Mouse (Mus musculus): ENCODE results near the gene Efemp2.
A peak's percentile ranks its signal among the peaks of the same experiment; 100 is the strongest.

Efemp2 gene

GRCm38 (mm10) chr19:5451766-5452165 is 22.0 kb upstream of the Efemp2 start:
- no peak for DNase-seq (ENCODE audit: low spot score in 2 of 2)

- DNase-seq (ENCODE audit: low spot score in 2 of 2), result no peak
Measured at GRCm38 (mm10) chr19:5455037-5455436, 18.7 kb upstream of the Efemp2 start.

DNA sequence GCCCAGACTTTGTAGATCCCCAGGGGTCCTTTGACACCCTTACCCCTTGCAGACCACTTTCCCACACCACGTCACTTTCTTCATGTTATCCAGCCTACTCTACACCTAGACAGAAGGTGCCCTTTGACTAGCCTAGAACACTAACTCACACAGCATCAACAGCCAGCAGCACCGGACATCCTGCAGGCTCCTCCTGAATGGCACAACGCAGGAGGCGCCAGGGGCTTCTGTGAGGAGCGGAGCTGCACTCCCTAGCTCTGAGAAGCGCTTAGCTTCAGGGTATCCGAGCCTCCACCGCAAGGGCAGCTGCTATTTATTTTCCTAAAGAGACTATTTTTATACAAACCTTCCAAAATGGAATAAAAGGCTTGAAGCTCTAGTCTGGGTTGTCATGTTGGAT is 18.2 kb upstream of the Efemp2 start:
- DNase-seq (ENCODE audit: low spot score in 2 of 2), result no peak

- no peak for DNase-seq (ENCODE audit: low spot score in 2 of 2)
Measured at GRCm38 (mm10) chr19:5456241-5456921, 17.4 kb upstream of the Efemp2 start.

- DNase-seq (ENCODE audit: low spot score in 2 of 2), result peak; percentile 94 to 96
Measured at GRCm38 (mm10) chr19:5456922-5457745, 16.6 kb upstream of the Efemp2 start.

DNA sequence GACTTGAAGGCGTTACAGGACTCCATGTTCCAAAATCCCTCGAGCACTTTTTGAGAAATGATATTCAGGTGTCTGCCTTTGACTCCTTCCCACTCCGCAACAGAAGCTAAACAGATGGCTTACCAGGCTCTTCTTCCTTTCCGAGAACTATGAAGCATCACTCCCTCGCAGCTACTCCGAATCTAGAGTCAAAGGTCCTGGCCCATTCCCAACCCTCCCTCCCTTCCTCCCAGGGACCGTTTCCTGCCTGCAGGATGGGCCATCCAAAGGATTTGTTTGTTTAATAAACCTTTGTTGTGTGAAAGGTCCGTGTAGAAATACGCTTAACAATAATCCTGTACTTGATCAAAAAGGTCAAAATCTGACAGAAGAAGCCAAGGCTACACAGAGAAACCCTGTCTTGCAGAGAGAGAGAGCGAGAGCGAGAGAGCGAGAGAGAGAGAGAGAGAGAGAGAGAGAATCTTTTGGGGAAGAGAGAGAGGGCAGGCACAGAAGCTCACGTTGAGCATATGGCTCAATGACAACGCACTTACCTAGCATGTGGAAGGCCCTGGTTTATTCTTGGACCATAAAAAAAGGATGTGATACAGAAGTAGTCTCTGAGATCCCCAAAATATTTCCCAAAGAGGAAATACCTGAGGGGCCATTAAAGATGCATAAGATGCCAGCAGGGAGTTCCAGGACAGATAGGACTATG is 15.9 kb upstream of the Efemp2 start, which contains the start of gene Ccdc85b:
Ccdc85b (minus strand) TSS at position 149 of the 697 bp plus-strand sequence.
- no peak for DNase-seq (ENCODE audit: low spot score in 2 of 2)

- DNase-seq (ENCODE audit: low spot score in 2 of 2), result no peak
Measured at GRCm38 (mm10) chr19:5459019-5459418, 14.7 kb upstream of the Efemp2 start.

DNA sequence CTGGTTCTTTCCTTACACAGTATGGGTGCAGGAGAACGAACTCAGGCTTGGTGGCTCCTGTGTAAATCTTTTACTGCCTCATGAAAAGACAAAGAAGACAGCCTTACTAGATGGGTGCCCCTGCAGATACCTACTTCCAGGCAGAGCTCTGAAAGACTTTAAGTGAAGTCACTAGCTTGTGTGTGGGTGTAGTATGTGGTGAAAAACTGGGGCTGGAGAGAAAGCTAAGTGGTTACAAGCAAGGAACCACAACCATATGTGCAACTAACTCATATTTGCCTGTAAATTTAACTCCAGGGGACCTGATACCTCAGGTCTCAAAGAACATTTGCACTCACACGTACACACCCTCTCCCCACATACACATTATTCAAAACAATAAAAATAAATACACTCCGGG is 13.9 kb upstream of the Efemp2 start:
- DNase-seq (ENCODE audit: low spot score in 2 of 2), result no peak

- peak; percentile 83 to 93 for DNase-seq (ENCODE audit: low spot score in 2 of 2)
Measured at GRCm38 (mm10) chr19:5460465-5460911, 13.3 kb upstream of the Efemp2 start, which contains the start of gene Fibp. Gene Fibp, plus strand, starts transcription at chr19:5460615.

- DNase-seq (ENCODE audit: low spot score in 2 of 2), result no peak
Measured at GRCm38 (mm10) chr19:5461411-5461810, 12.3 kb upstream of the Efemp2 start.

DNA sequence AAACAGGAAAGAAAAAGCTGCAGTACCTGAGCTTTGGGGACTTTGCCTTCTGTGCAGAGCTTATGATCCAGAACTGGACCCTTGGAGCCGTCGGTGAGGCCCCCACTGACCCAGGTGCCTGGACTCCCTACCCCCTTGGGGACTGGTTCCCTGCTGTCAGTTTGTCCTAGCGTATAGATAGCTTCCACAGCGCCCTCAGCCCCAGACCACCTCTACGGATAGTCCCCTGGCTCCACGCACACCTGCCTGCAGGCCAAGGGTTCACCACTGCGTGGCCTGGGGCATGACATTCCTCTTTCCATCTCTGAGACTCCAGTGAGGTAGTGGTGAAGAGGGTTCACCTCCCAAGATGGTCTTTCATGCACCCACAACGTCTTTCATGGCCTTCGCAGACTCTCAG is 10.5 kb upstream of the Efemp2 start:
- DNase-seq (ENCODE audit: low spot score in 2 of 2), result no peak

- no peak for DNase-seq (ENCODE audit: low spot score in 2 of 2)
Measured at GRCm38 (mm10) chr19:5463791-5464562, 9.8 kb upstream of the Efemp2 start.

DNA sequence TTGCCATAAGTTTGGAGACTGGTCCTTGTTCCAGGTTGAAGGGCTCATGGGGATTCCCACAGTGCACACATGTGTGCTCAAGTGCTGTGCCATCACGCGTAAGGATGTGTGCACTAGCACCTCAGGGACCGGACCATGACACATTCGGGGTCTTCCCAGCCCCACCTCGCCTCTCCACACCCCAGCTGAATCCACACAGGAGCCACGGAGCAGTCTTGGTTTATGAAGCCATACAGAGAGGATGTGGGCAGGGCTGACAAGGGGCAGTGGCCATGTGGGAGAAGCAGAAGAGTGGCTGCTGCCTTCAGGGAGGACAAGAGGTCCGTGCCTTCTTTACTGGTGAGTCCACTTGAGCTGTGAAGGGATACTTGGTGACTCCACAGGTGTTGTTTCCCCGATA is 8.7 kb upstream of the Efemp2 start:
- no peak for DNase-seq (ENCODE audit: low spot score in 2 of 2)

- no peak for DNase-seq (ENCODE audit: low spot score in 2 of 2)
Measured at GRCm38 (mm10) chr19:5466916-5467500, 6.7 kb upstream of the Efemp2 start.

GRCm38 (mm10) chr19:5468374-5468773 is 5.4 kb upstream of the Efemp2 start, which contains the start of gene Ctsw:
Gene Ctsw, minus strand, starts transcription at chr19:5468507.
- DNase-seq (ENCODE audit: low spot score in 2 of 2), result no peak

DNA sequence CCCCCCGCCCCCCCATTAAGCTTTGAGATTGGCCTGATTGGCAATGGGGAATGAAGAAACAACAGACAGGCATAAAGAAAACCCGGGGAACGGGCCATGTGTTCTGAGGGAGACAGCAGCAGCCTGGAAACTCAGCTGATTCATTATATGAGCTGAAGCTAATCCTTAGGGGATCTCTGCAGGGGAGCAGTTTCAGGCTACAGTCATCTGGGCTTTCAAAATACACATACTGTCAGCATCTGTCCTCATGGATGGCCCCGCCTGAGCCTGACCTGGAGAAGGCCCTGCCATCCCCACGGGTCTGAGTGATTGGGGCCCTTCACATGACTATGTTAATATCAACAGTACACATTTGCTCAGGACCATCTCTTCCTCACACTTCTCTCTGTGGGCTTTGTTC is 1.9 kb upstream of the Efemp2 start:
- no peak for DNase-seq (ENCODE audit: low spot score in 2 of 2)

DNA sequence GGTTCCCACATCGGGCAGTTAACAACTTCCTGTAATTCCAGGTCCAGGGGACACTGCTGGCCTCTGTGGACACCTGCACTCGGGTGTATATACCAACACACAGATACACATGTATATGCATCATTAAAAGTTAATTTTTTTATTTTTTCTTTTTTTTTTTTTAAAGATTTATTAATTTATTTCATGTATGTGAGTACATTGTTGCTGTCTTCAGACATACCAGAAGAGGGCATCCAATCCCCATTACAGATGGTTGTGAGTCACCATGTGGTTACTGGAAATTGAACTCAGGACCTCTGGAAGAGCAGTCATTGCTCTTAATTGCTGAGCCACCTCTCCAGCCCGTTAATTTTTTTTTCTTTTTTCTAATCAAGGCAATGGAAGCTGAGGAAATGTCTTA is 897 bp upstream of the Efemp2 start:
- DNase-seq (ENCODE audit: low spot score in 2 of 2), result no peak

GRCm38 (mm10) chr19:5474281-5475068 is 721 bp downstream of the Efemp2 start:
- DNase-seq (ENCODE audit: low spot score in 2 of 2), result peak in 1 of 2 experiments; percentile 30

GRCm38 (mm10) chr19:5475069-5475714 is 1.4 kb downstream of the Efemp2 start:
- no peak for DNase-seq (ENCODE audit: low spot score in 2 of 2)

Data from urinary bladder, adult 18-20 months (tissue).